Mouse (Mus musculus) ES-E14 (cell line): ENCODE data around the gene Olfr92.

Source experiments
- CHD2 ChIP-seq: IDR thresholded peaks from 2 replicates; pipeline ENCODE4 v1.6.1; 2014; ENCODE audit warnings: mild to moderate bottlenecking, low read depth, low read length, inconsistent platforms
- HCFC1 ChIP-seq: IDR thresholded peaks from 2 replicates; pipeline ENCODE4 v1.6.1; 2012; ENCODE audit warnings: low read length, inconsistent platforms, borderline replicate concordance; ENCODE audit not compliant: insufficient read depth
- MAFK ChIP-seq: IDR thresholded peaks from 2 replicates; pipeline ENCODE4 v1.6.1; 2014; ENCODE audit warnings: mild to moderate bottlenecking, low read depth, low read length, inconsistent platforms; ENCODE audit not compliant: insufficient read depth

GRCm38 (mm10) chr17:37063686-37064495 lies 56.0 kb downstream of the Olfr92 start:
- TF ChIP-seq MAFK (no peak), HCFC1 (no peak), CHD2 (no peak)
